Mouse (Mus musculus) neural tube, embryonic 12.5 days (tissue): ENCODE measurements around the gene Cenpf. TPM values are rescaled to one million over a fixed set of nuclear protein-coding genes. Genes with fewer than 3 reads are reported as not detected.

Source experiments
- ATAC-seq: fragments of 200-750 bp; cut with Nextera tagmentation; 2 replicates; pipeline ENCODE4 v1.8.0; 2017; ENCODE audit warnings: low read depth, mild to moderate bottlenecking, moderate TSS enrichment, moderate library complexity; ENCODE audit not compliant: low FRiP score
- H3K27ac ChIP-seq: fragments of 300-500 bp; sonication (generic); 2 replicates; pipeline ENCODE4 v1.5.1; 2016
- H3K27me3 ChIP-seq: fragments of 300-500 bp; sonication (generic); replicated peaks from 2 replicates; pipeline ENCODE4 v1.6.1; 2016; ENCODE audit warnings: mild to moderate bottlenecking
- H3K36me3 ChIP-seq: fragments of 300-500 bp; sonication (generic); 2 replicates; pipeline ENCODE4 v1.6.1; 2016; ENCODE audit warnings: mild to moderate bottlenecking
- H3K4me1 ChIP-seq: fragments of 300-500 bp; sonication (generic); 2 replicates; pipeline ENCODE4 v1.6.1; 2016
- H3K4me2 ChIP-seq: fragments of 300-500 bp; sonication (generic); replicated peaks from 2 replicates; pipeline ENCODE4 v1.6.1; 2016; ENCODE audit warnings: mild to moderate bottlenecking
- H3K4me3 ChIP-seq: fragments of 300-500 bp; sonication (generic); 2 replicates; pipeline ENCODE4 v1.5.1; 2016
- H3K9ac ChIP-seq: fragments of 300-500 bp; sonication (generic); 2 replicates; pipeline ENCODE4 v1.6.1; 2016; ENCODE audit warnings: mild to moderate bottlenecking
- H3K9me3 ChIP-seq: fragments of 300-500 bp; sonication (generic); 2 replicates; pipeline ENCODE4 v1.6.1; 2016; ENCODE audit warnings: mild to moderate bottlenecking
- WGBS: fragments of 180-500 bp; shearing (Covaris S2); methylation state at CpG from one replicate; pipeline ENCODE4 v1.1.7; 2016; 5-methylcytosine and 5-hydroxymethylcytosine counted together
- polyA plus RNA-seq: library from polyadenylated mRNA; unstranded; fragments of >200 nt; fragmentation: Nextera tagmentation; extraction: Ambion mirVana; gene quantifications from 2 replicates; pipeline ENCODE4 v1.2.1, GENCODE M21; 2016

Cenpf gene
- polyA plus RNA-seq, 1 experiment from 2014 or later, result 74.8 TPM

DNA sequence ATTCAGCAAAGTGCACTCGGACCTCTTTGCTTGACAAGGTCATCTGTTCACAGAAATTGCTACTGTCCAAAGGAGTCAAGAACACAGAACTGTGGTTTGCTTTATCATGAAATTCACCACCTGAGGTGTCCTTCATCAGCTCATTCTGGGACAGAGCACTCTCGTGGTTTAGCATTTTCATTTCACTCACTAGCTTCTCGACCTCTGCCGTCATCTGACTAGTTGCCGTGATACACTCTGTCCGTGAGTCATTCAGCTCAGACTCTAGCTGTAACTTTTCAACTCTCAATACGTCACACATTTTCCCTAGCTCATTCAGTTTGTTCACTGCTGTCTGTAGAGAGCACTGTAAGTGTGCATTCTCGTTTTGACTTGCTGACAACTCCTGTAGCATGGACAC, 30.5 kb downstream of the Cenpf start:
- Histone ChIP-seq H3K4me2 (no peak overlapping the region), H3K4me3 (no peak overlapping the region), H3K27ac (no peak overlapping the region), H3K9me3 (no peaks in the 10 kb centered on the region), H3K27me3 (no peaks in the 10 kb centered on the region), H3K4me1 (no peaks in the 10 kb centered on the region), H3K9ac (no peak overlapping the region), H3K36me3 (peaks cover 54% of the 10 kb centered on the region)
- no peak for ATAC-seq
- 93% methylated on average over 8 of the region's 8 CpGs for WGBS

DNA sequence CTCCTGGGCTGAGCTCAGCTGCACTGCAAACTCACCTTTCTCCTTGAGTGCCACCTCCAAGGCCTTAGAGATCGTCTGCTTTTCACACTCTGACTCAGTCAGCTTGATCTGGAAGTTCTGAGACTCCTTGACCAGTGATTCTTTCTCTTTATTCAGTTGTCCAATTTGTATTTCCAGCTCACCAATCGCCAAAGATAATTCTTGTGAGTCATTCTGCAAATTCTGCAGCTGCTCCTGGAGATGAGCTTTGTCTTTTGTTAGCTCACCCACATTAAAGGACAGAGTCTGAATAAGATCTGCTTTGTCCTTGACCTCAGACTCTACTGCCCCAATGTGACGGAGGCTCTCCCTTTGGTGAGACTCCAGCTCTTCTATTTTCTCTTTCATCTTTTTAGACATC, 34.1 kb downstream of the Cenpf start:
- Histone ChIP-seq H3K27ac (no peak overlapping the region), H3K9ac (no peak overlapping the region), H3K36me3 (peaks cover 64% of the 10 kb centered on the region), H3K4me1 (no peaks in the 10 kb centered on the region), H3K27me3 (no peaks in the 10 kb centered on the region), H3K9me3 (no peaks in the 10 kb centered on the region), H3K4me3 (no peak overlapping the region), H3K4me2 (no peak overlapping the region)
- ATAC-seq, result no peak
- WGBS, result 88% methylated on average over 3 of the region's 3 CpGs

DNA sequence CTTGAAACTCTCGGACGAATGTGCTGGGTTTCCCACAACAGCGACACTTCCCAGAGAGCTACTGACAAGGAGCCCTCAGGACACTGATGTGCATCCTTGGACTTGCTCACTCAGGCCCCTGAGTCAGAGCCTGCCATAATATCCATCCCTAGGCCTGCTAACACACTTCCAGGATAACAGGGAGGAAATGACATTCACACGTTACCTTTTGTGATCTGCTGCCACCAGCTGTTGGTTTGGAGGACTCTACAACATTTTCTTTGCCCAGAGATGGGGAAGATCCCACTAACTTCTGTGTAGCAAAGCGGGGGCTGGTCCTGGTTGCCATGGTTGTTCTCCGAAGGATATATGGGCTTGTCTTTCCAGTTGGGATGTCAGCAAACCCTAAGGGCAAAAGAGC, 41.3 kb downstream of the Cenpf start:
- no peak for ATAC-seq
- Histone ChIP-seq H3K4me2 (no peak overlapping the region), H3K27me3 (no peaks in the 10 kb centered on the region), H3K4me1 (no peaks in the 10 kb centered on the region), H3K27ac (no peak overlapping the region), H3K36me3 (peaks cover 54% of the 10 kb centered on the region), H3K9me3 (no peaks in the 10 kb centered on the region), H3K4me3 (no peak overlapping the region), H3K9ac (no peak overlapping the region)
- 91% methylated on average over 6 of the region's 6 CpGs for WGBS

DNA sequence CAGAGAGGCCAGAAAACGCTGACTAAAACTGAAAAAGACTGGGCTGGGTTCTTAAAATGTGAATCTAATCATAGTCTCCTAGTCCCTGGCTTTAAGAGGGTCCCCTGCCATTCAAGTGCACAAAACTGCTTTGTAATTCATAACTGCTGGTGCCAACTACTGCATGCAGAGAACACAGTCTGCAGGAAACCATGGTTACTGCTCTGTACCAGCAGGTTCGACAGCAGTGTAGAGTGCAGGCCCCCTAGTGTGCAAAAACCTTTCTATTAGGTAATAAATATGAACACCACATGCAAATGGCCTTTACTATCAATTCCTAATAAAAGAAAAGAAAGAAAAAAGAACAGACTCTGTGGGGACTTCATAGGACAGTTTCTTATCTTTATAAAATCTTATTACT, 42.5 kb downstream of the Cenpf start:
- Histone ChIP-seq H3K27ac (no peak overlapping the region), H3K9ac (no peak overlapping the region), H3K4me2 (no peak overlapping the region), H3K27me3 (no peaks in the 10 kb centered on the region), H3K4me3 (no peak overlapping the region), H3K36me3 (peaks cover 53% of the 10 kb centered on the region), H3K4me1 (no peaks in the 10 kb centered on the region), H3K9me3 (no peaks in the 10 kb centered on the region)
- ATAC-seq, result no peak
- 61% methylated on average over 2 of the region's 2 CpGs for WGBS

DNA sequence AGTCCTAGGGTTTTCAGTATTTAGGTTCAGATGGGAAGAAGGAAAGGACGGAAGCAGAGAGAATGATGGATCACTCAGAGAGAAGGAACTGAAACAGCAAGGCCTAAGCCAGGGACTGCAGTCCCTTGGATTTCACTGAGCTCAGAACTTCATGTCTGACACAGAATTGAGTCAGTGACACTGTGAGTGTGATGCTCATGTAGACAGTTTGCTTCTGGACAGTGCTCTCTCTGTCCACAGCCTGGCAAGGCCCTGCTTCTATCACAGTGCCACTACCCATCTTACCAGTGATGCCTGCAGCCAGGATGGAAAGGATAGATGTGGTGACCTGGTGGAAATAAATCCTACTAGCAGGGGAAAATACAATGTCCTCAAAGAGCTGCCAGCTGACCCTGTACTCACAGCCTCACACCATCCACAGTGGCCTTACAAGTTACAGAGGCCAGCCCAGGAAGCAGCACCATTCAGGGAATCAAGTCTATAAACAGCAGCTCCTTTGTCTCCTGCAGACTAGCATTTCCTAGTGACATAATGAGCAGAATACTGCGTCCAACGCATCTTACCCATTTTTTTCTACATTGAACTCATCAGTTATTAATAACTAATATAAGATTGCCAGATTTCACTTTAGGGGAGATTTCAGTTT, 43.1 kb downstream of the Cenpf start:
- Histone ChIP-seq H3K9me3 (no peaks in the 10 kb centered on the region), H3K4me2 (no peak overlapping the region), H3K27me3 (no peaks in the 10 kb centered on the region), H3K36me3 (peaks cover 52% of the 10 kb centered on the region), H3K4me3 (no peak overlapping the region), H3K9ac (no peak overlapping the region), H3K4me1 (no peaks in the 10 kb centered on the region), H3K27ac (no peak overlapping the region)
- ATAC-seq, result no peak
- WGBS, result 73% methylated on average over 3 of the region's 3 CpGs

DNA sequence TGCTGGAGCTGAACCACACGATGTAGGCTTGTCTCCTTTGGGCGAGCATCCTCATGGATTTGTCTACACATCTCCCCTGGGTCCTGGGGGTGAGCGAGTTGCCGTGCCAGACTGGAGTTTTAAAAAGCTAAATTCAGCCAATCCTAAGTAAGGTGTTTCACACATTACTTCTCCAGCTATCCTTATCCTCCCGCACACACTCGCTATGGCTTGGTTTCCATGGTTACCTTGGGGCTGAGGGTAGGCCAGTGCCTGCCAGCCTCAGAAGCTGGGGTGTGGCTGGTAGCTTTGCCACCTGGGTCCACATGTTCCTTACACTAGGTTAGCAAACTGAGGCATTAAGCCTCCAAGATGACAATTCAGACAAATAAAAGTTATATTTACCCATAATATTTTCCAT, 48.3 kb downstream of the Cenpf start:
- H3K27me3 ChIP-seq, result no peaks in the 10 kb centered on the region
- ATAC-seq, result no peak
- no peak overlapping the region for H3K4me2 ChIP-seq
- WGBS, result 82% methylated on average over 6 of the region's 6 CpGs
- no peaks in the 10 kb centered on the region for H3K9me3 ChIP-seq
- H3K27ac ChIP-seq, result no peak overlapping the region
- H3K4me1 ChIP-seq, result no peaks in the 10 kb centered on the region
- H3K4me3 ChIP-seq, result no peak overlapping the region
- peaks cover 20% of the 10 kb centered on the region for H3K36me3 ChIP-seq
- H3K9ac ChIP-seq, result no peak overlapping the region

DNA sequence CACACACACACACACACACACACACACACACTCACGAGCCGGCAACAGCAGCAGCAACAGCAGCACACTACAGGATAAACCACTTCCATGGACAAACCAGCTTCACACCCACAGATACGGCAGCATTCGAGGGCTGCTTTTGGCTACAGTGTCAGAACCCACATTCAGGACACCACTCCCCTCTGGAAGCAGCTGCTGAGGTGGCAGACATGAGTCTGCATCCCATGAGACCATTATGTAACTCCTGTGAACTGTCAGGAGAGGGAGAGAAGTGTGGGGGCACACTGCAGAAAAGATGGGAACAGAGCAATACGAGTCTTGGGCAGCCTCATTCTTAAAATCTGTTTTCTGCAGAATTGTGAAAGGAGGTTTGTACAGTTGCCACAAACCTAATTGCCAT, 54.1 kb downstream of the Cenpf start:
- Histone ChIP-seq H3K9me3 (no peaks in the 10 kb centered on the region), H3K27me3 (no peaks in the 10 kb centered on the region), H3K27ac (no peak overlapping the region), H3K36me3 (no peaks in the 10 kb centered on the region), H3K4me2 (no peak overlapping the region), H3K9ac (no peak overlapping the region), H3K4me1 (no peaks in the 10 kb centered on the region), H3K4me3 (no peak overlapping the region)
- no peak for ATAC-seq
- WGBS, result 89% methylated on average over 5 of the region's 5 CpGs

DNA sequence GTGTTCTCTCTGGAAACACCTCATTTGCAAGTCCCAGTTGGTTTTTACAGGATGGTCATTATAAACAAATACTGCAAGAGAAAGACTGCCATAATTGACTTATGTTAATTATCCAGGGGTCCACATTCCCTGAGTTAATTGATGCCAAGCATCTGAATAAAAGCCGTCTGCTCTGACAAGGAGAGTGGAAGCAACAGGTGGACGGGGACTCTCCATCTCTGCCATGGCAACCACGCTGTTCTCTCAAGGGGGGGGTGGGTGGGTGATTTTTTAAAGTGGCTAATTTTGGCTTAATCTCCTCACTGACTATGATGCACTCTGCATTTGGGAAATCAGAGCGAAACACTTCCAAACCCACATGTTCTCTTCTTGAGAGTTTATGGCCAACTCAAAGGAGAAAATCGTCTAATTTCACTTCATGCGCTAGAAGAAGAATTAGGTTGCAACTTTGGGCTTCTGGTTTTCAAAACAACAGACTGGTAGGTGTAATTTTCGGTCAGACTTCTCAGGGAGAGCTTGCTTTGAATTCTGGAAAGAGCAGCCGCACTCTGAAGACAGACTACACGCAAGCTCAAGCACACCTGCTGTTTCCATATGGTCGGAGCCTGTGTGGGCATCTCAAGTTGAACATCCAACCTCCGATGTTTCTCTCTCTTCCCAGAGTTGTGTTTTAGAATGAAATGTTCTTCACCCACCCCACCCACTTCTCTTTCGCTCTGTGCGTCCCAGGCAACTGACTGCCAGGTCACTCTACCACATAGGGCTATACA, 55.8 kb downstream of the Cenpf start:
- H3K27me3 ChIP-seq, result no peaks in the 10 kb centered on the region
- 71% methylated on average over 13 of the region's 13 CpGs for WGBS
- H3K9me3 ChIP-seq, result no peaks in the 10 kb centered on the region
- H3K27ac ChIP-seq, result no peak overlapping the region
- H3K4me1 ChIP-seq, result no peaks in the 10 kb centered on the region
- H3K4me3 ChIP-seq, result no peak overlapping the region
- H3K4me2 ChIP-seq, result no peak overlapping the region
- no peak for ATAC-seq
- no peak overlapping the region for H3K9ac ChIP-seq
- no peaks in the 10 kb centered on the region for H3K36me3 ChIP-seq

DNA sequence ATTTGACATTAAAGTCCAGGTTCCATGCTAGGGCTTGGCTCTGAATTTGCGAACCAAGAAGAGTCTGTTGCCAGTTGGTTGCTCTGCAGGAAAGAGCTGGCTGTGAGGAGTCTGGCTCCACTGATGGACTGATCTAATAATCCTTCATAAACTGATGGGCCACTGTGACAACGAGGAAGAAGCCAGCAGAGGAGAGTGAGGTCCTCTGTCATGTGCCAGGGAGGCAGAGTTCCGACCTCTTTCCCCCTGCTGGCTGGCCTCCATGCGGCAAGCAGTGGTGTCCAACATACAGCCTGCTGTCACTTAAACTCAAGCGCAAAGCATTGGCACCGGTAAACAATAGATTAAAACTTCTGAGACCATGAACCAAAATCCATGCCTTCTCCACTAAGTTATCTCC, 57.9 kb downstream of the Cenpf start:
- Histone ChIP-seq H3K36me3 (no peaks in the 10 kb centered on the region), H3K4me3 (no peak overlapping the region), H3K27ac (no peak overlapping the region), H3K9ac (no peak overlapping the region), H3K4me1 (no peaks in the 10 kb centered on the region), H3K9me3 (no peaks in the 10 kb centered on the region), H3K4me2 (no peak overlapping the region), H3K27me3 (no peaks in the 10 kb centered on the region)
- 80% methylated on average over 6 of the region's 6 CpGs for WGBS
- ATAC-seq, result no peak

DNA sequence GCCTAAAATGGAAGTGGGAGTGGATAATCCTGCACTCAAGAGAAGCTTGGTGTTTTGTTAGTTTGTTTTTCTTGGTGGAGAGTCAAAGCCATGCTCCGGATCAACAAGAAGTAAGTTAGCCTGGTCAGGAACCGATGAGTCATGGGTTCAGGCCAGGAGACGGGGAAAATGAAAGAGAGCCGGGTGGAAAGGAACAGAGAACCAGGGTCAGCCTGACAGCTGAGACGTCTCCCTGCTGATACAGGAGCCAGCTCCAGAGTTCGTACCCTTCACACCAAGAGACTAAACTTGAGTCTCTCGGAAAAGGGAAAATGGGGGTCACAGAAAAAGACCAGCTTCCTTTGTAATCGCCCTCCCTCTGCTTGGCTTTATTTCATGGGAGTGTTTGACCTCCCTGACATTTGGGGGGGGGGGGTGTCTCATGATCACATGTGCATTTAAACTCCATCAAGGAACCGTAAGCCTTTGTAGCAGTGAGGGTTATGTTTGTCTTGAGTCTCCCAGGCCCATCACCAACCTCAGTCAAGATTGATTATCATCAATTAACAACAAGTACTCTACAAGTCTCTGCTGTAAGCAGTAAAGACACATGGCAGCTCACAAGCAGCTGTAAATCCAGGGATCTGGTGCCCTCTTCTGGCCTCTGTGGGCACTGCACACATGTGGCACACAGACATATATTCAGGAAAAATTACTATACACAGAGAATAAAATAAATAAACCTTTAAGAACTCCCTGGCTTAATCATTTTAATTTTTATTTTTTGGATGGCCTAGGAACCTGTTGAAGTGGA, 59.7 kb downstream of the Cenpf start:
- no peak overlapping the region for H3K9ac ChIP-seq
- 0 out of 2 replicates have a peak, but pooled peaks have one; percentile 48 for ATAC-seq
- no peaks in the 10 kb centered on the region for H3K4me1 ChIP-seq
- H3K27ac ChIP-seq, result no peak overlapping the region
- no peak overlapping the region for H3K4me3 ChIP-seq
- no peaks in the 10 kb centered on the region for H3K27me3 ChIP-seq
- H3K9me3 ChIP-seq, result no peaks in the 10 kb centered on the region
- WGBS, result 71% methylated on average over 9 of the region's 9 CpGs
- no peaks in the 10 kb centered on the region for H3K36me3 ChIP-seq
- H3K4me2 ChIP-seq, result no peak overlapping the region

DNA sequence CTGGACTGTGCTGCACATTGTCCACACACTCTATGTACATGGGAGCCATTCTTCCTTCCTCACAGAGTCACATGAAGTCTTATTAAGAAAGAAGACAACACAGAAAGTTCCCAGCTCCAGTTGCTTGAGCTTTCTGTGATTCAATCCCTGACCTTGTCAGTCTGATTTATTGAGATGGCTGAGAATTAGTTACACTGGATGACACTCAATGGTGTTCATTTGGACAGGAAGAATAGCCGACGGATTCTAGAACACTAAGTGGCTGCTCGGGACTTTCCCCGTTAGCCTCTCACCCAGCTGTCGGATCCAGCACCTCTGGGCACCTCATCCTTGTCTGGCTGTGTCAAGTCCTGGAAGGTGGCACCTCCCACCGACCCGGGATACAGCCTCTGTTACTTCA, 63.1 kb downstream of the Cenpf start:
- Histone ChIP-seq H3K4me1 (no peaks in the 10 kb centered on the region), H3K4me3 (no peak overlapping the region), H3K27ac (no peak overlapping the region), H3K27me3 (no peaks in the 10 kb centered on the region), H3K36me3 (no peaks in the 10 kb centered on the region), H3K4me2 (no peak overlapping the region), H3K9ac (no peak overlapping the region), H3K9me3 (no peaks in the 10 kb centered on the region)
- ATAC-seq, result no peak
- WGBS, result 34% methylated on average over 7 of the region's 7 CpGs

DNA sequence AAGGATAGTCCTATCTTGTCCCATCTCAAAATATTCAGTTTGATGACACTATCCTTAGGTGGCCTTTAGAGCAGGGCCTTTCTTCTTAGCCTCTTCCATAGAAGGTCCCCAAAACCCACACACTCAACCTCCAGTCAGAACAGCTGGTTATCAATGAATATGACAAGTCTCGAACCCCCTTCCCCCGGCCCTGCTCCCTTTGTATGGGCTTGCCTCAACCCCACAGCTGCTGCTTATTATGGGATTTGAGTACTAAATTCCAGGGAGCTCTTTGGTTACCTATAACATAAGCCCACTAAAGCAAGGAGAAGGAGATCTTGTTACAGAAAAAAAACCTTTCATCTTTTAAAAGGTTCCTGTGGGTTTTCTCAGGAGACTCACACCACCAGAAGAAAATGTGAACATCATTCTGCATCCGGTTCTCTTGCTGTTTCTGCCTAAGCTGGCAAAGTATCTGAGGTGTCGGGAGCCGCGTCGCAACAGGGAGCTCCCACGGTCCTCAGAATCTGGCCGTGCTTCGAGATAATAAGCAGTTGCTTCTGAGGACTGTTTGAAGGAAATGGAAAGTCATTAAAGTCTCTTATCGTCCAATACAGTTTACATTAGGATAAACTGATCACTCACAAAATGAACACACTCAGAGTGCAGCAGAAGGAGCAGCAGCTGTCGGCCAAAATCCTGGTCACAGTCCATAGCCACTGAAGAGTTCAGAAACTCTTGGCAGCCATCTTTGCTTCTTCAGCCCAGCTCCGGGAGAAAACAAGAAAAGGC, 68.7 kb downstream of the Cenpf start:
- Histone ChIP-seq H3K27ac (no peak overlapping the region), H3K36me3 (no peaks in the 10 kb centered on the region), H3K4me3 (no peak overlapping the region), H3K9ac (no peak overlapping the region), H3K9me3 (no peaks in the 10 kb centered on the region), H3K27me3 (no peaks in the 10 kb centered on the region), H3K4me2 (no peak overlapping the region), H3K4me1 (no peaks in the 10 kb centered on the region)
- WGBS, result 82% methylated on average over 13 of the region's 13 CpGs
- ATAC-seq, result no peak
